Mouse (Mus musculus): Measurements from ENCODE around the gene Maea. TPM values are rescaled to one million over a fixed set of nuclear protein-coding genes. Genes with fewer than 3 reads are reported as not detected.

Gene Maea
- total RNA-seq, 2 experiments from 2014 or later, result 119 to 120 TPM

DNA sequence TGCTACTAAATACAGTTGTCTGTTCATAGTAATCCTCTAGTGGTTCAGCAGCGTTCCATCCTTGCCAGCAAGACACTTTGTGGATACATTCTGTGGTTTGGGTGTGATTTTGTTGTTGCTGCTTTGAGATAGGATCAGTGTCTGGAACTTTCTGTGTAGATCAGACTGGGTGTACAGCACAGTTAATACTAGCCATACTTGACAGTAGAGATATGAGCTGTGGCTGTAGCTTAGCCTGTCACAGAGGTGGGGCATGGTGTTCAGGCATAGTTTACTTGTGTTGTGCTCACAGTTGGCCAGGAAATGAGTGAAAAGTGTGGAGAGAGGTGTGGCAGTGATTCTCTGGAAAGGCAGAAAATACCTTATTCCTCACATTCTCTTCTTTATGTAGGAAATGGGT is 22.2 kb downstream of the Maea start:
- DNase-seq, result no peak

DNA sequence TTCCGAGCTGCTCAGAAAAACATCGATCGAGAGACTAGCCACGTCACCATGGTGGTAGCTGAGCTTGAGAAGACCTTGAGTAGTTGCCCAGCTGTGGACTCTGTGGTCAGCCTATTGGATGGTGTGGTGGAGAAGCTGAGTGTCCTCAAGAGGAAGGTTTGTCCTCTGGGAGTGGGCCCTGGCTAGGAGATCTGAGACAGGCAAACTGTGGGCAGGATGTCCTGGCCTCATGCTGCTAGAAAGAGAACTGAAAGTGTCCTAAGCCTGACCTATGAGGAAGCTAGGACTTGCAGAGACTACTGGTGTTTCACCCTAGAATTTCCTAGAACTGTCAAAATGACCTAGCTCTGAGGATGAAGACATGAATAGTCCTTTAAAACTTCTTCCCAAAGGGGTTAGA is 23.2 kb downstream of the Maea start:
- DNase-seq, result peak; percentile 51 to 54

DNA sequence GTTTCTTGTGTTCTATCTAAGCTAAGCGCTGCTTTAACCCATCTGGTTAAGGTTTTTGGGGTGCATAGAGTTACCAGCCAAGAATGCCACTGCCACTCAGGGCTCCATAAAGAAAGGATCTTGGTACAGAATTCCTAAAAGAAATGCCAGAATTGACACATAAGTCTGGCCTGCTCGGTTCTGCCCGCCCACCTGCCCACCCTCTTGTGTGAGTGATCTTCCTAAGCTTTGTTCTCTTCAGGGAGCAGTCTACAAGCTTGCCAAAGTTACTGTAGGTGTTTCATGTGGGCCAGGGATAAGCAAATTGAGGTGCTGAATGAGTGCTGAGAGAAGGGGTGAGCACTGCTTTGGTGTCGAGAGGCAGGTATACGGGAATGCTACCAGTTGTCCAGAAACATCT is 28.0 kb downstream of the Maea start:
- DNase-seq, result no peak

DNA sequence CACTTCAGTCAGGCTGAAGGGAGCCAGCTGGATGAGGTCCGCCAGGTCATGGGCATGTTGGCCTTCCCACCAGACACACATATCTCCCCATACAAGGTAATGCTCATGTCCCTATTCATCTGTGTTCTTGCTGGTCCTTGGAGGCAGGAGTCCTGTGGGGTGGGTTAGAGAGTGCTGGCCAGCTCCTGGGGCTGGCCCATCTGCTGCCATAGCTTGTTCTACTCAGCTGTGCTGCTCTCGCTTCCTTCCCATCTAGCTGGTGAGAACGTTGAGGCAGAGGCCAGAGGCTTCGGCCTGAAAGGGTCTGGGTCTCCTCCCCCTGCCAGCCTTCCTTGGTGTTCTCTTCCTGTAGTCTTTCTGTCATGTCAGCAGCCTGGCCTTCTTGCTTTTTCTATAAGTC is 33.3 kb downstream of the Maea start:
- DNase-seq, result no peak

DNA sequence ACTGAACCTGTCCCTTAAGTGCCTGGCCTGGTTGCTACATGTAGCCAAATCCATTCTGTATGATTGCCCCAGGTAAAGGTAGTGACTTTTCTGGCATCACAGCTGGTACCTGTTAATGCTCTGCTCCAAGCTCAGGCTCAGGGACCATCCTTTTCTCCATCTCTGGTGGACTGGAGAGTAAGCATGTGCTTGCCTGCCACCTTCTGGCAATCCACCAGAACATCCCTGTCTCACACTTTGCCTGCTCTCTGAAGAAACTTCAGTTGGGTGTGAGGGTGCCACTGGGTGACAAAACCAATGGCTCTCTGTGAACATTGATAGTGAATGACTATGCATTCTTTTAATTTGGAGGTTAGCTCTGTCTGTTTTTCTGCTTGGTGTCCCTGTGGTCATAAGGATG is 35.8 kb downstream of the Maea start:
- peak in 1 of 2 experiments; percentile 30 for DNase-seq

DNA sequence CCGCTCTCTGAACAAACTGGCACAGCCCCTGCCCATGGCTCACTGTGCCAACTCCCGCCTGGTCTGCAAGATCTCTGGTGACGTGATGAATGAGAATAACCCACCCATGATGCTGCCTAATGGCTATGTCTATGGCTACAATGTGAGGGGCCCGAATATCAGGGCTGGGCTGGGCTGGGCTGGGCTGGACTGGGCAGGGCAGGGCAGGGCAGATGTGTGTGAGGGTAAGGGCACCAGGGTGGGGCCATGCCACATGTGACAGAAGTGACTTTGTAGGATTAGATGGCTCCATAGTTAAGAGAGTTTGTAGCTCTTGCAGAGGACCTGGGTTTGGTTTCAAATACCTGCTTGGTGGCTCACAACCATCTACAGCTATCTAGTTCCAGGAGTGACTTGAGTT is 36.4 kb downstream of the Maea start:
- DNase-seq, result no peak

DNA sequence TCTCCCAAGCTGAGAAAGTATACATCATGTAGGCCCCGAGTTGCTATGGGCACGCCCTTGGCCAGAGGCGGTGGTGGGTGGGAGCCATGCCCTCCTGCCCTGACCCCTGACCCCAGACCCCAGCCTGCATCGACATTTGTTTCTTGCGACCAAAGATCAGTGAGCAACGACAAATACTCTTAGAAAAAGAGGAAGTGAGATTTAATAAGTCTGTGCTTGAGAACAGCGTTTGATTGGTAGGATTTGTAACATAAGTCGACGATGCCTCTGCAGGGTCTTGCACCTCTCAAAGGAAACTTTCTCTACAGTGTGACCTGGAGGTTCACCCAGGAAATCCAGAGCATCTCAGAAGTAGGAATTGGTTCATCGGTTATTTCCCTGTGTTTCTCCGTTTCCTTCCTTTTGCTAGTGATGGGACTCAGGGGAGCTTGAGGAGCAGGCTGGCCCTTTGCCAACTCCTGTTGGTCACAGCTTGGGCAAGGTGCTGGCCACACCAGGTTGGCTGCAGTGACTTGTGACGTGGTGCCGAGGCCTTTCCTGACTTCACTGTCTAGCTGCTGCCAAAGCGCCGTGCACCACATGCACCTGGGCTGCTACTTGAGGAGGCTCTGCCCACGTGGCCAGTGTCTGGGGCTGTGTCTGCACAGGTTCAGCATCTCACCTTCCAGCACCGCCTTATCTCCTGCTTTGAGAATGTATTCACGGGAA is 37.2 kb downstream of the Maea start:
- peak in 1 of 2 experiments; percentile 16 for DNase-seq

DNA sequence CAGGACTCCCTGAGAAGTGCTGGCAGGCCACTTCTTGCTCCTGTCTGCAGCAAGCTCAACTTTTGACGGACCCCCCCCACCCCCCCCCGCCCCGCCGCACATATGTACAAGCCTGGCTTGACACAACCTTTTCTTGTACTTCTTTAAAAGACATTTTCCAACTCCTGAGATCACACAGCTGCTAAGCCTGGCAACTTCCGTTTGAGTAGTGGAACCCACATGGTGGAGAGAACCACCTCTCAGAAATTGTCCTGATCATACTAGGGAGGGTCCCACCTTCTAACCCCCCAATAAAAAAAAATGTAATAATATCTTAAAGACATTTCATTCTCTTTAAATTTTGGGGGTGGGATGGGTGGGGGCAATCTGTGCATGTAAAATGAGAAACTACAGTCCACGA is 41.9 kb downstream of the Maea start:
- DNase-seq, result no peak

DNA sequence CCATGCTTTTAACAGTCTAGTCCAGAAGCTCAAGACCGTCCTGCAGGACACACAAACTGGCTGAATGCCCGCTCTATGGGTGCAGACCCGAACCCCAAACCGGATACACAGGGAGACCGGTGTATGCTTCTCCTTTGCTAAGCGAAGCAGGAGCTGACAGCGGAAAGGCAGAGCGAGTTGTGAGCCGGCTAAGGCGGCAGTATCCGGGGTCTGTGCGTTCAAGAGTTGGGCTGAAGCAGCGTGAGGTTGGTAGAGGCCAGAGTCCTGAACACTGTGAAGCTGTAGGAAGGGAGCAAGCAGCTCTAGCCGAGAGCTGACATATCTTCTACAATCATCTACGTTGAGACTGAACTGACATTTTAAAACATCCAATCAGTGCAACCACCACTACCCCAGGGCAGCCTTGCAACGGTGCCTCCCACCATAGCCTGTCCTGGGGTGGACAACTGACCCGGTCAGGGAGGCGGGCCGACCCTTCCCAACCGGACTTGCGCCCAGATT is 42.5 kb downstream of the Maea start:
- peak in 1 of 2 experiments; percentile 32 for DNase-seq

DNA sequence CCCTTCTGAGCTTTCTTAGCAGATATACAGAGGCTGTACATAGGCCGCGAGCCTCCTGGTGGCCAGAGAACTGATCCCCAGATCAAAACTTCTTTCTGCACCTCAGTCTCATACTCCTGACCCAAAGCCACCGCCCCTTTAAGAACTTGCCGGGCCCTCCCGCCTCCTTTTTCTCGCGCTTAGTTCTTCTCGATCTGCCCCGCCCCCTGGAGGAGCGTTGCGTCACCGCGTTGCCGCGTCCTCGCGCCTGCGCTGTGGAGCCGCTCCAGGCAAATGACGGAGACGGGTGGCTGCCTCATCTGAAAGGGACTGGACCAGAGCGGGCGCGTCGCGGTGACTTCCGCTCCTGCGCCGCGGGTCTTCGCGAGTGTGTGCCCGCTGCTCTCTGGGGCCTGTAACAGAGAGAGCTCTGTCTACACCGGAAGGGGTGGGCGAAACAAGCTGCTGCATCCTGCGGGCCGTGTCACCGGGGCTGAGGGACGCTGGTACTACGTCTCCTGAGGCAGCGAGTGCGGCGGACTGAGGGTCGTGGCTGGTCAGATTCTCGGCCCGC is 43.1 kb downstream of the Maea start, which contains the start of gene Uvssa:
Uvssa (plus strand) TSS at position 248 of the 553 bp plus-strand sequence.
- DNase-seq, result peak; percentile 99

DNA sequence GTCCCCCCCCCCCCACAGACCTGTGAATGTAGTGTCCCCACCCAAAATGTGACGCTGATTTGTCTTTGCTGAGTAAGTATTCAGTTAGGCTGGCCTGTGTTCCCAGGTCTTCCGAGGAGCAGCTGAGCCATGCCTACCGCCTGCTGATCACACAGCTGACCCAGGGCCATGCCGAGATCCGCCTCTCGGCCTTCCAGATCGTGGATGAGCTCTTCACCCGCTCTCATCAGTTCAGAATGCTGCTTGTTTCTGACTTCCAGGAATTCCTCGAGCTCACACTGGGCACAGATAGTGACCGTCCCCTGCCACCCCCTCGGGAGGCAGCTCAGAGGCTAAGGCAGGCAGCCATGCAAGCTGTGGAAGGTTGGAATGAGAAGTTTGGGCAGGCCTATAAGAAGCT is 52.2 kb downstream of the Maea start:
- no peak for DNase-seq

DNA sequence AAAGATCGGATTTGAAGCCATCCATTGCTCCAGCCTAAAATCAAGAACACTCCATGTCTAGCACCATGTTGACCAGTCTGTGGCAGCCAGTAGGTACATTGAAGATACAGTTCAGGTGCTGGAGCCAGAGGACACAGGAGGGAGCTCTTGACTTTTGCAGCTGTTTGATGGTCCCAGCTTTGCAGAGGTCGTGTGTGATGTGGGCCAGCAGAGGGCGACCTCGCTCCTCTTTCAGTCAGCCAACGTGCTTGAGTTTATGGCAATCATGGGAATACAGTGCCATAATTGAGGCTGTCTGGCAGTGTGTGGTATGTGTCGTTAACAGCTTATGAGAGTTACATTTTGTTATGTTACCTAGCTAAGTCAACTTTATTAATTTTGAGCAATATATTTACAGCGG is 58.5 kb downstream of the Maea start:
- peak; percentile 79 to 82 for DNase-seq

DNA sequence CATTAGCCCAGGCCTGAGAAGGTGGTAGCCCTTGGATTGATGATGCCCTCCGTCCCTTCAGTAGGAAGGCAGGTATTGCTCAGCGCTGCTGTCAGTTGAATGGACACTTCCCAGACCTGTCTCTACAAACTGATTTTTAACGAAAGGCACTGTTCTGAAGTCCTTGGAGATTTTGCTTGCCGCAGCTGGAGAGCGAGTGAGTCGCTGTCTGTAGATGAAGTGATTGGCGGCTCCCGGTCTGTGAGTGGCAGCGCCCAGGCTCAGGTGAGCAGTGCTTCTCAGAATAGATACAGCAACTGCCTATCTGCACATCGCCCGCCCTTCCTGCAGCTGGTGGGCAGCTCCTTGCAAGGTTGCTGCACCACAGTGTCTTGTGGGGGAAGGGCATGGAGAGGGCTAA is 60.4 kb downstream of the Maea start:
- no peak for DNase-seq

DNA sequence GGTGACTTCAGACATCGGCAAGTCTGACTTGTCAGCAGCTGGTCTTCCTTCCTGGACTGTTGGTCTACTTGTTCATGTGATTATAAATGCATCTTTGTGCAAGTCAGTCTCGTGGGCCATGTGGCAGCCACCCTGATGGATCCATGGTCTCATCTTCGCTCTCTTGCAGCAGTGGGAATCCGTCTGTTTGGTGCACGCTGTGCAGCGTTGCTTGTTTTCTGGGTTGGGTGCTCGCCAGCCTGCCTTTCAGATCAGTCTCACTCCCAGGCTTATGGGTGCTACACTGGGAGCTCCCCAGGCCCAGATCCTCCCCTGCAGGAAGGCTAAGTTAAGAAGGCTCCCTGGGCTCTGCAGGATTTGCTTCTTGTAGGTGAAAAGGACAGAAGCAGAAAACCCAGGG is 61.5 kb downstream of the Maea start:
- DNase-seq, result no peak

DNA sequence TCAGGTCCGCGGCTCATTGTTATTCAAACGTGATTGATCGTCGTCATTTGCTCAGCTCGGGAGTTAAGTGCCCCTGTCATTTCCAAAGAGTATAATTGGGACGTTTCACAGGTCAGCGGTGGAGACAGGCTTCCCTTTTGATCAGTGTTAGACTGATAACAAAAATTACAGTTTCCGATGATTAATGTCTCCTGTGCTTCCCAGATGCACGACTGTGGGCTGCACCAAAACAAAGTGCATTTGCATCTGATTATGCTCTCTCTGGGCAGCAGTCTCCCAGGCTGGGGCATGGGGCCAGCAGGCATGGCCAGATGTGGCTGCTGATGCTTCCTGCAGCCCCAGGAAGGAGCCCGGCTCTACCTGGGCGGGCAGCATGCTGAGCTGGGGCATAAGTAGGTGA is 65.5 kb downstream of the Maea start:
- DNase-seq, result no peak

DNA sequence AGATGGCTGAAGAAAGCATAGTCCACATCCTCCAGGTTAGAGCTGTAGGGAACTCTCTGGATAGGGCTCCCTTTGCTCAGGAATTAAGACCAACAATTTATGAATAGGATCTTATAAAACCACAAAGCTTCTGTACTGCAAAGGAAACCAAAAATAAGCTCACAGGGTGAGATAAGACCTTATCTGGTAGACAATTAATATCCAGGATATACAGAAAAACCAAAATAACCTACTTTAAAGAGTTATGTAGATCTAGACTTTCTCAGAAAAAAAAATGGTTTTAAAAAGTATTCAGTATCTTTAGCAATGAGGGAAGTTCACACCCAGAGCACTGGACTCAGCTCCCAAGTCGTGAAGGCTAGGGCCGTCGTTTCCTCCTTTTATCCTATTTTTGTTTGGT is 85.0 kb downstream of the Maea start:
- no peak for DNase-seq

Other genes starting within 250 kb of the Maea start
- gene Slc5a1, start 231.3 kb upstream of the Maea start, total RNA-seq (2021), result not detected
- 1 to 10 TPM in 1 of 2 experiments, under 1 TPM in 1; 0.66 to 1.1 TPM for gene Spon2, start 117.1 kb upstream of the Maea start, total RNA-seq (2021)
- 100 to 1,000 TPM; 225 to 232 TPM for gene Ctbp1, start 60.5 kb upstream of the Maea start, total RNA-seq (2021)
- 1 to 10 TPM; 5.8 to 8.4 TPM for gene Uvssa, start 43.0 kb downstream of the Maea start, total RNA-seq (2021)
- gene Nkx1-1, start 98.5 kb downstream of the Maea start, total RNA-seq (2021), result not detected